Mouse (Mus musculus): ENCODE results near the gene Psmd2.

Gene Psmd2

DNA sequence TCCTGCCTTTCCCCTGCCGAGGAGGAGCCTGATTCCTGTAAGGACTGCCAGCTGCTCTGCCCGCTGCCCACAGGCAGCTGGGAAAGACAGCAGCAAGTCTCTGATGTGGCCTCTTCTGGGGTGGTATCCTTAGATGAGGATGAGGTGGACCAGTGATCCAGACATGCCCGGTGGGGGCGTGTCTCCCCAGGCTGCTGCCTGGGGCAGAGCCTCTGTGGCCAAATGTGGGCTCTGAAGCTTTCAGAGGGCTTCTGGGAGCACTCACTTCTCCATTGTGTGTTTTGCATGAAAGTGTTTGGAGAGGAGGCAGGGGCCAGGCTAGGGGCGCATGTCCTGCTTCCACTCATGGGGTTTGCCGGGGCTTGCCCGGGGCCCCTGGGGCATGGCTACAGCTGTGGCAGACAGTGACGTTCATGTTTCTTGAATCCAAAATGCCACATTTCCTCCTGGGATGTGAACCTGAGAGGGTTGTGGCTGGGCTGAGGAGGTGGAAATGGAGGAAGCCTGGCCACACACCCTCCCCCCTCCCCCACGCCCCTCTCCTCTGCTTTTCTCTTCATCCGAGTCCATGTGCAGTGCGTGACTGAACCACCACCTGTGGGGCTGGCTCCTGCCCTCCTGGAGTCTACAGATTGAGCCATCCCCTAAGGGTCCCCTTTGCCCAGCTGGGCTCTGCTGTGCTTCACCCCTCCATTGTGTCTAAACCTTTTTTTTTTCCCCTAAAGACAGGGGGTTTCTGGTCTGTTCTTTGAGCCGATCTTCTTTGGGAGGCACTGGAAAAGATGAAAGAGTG, 50.5 kb downstream of the Psmd2 start:
- WGBS: 31% methylated on average over 12 of the region's 12 CpGs

DNA sequence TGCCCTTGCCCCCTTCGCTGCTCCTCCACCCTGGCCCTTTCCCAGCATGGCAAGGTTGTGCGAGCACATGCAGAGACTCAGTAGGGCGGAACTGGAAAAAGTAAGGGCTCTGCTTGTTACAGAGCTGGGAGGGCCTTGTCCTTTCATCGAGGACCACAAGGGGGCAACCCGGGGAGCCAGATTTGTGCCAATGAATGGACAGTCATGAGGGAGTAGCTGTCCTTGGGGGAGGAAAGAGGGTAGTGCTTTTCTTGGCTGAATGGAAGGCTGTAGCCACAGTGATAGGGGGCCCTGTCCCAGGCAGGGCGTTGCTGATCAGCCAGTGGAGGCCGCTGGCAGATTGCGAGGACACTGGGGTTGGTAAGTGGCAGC, 51.1 kb downstream of the Psmd2 start:
- 16% methylated on average over 8 of the region's 8 CpGs for WGBS

DNA sequence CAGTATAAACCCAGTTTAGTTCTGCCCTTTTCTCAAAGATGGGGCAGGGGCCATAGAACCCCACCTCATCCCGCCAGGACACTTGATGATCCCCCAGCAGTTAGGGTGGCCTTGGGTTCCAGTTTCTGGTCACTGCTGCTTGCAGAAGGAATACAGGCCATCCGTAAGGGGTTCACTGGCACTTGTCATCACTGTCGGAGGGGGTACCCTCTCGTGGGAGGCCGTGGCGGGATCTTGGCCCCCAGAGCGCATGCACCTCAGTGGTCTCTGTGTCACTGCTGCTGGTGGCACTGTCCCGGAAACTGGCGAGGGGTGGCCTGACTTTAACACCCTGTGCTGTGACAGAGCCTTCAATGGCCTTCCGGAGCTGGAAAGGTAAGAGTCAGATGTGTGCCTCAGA, 51.6 kb downstream of the Psmd2 start:
- WGBS: 86% methylated on average over 10 of the region's 10 CpGs

DNA sequence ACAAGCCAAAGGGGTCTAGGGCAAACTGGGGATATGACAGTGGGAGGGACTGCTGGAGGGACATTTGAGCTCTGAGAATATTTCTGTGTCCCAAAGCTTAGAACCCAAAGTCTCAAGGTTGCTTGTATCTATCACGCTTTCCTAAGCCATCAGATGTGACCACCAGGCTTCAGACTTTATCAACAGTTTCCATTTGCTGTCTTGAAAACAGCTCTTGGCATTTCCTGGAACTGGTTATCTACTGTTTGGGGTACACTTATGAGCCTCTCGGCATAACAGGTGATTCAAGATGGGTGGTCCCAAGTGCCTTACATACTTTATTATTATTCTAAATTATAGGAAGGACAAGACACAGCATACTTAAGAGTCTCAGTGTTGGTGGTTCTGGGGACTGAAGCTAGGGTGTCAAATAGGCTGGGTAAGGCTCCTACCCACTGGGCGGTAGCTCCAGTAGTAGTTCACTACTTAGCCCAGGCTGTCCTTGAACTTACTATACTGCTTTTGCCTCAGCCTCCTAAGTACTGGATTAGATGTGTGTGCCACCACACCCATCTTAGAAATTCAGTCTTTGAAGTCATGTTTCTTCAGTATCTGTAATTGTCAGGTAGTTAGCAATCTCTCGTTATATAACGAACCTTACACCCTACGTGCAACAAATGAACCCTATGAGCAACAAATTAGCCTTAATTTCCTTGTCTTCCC, 52.4 kb downstream of the Psmd2 start:
- WGBS: 63% methylated on average over 6 of the region's 6 CpGs

DNA sequence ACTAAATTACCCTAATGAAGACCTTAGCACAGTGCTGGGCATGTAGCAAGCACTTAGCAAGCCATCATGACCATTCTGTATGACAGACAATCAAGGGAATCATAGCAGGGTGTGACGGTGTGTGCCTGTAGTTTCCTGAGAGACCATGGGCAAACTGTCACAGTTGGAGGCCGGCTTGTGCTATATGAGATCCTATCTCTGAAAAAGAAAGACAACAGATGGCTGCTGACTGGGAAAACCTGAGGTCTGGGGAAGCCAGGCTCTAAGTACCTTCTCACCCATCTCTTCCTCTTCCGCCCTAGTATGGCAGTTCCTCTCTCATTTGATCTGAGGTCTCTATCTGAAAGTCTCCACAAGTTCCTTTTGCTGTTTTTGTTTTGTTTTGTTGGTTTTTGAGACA, 54.3 kb downstream of the Psmd2 start:
- 50% methylated on average over 3 of the region's 3 CpGs for WGBS

DNA sequence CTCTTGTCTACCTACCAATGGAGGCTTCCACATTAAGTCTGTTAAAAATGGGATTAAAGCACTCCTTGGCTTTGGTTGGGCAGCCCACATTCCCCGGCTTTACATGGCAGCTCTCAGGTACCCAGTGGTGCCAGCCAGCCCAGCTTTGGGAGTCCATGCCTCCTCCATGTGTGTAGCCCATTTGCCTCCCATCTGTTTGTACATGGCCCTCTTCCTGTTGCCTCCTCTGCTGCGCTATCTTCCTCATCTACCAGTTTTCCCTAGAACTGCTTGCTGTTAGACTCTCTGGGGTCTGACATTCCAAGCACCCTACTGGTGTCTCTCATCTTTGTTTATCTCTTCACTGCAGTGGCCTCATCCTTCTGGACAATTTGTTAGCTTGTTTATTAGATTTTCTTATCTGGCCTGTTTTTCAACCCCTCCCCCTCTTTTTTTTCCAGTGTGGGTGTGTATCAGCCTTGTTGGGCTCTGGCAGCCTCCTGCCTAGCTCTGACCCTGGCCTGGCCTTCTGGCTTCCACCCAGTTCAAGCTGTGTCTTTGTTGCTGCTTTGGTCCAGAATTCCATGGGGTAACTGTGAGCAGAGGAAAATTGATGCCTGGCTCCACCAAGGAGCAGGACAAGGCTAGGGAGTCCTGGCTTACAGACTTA, 55.1 kb downstream of the Psmd2 start:
- WGBS: 65% methylated on average over 2 of the region's 2 CpGs

DNA sequence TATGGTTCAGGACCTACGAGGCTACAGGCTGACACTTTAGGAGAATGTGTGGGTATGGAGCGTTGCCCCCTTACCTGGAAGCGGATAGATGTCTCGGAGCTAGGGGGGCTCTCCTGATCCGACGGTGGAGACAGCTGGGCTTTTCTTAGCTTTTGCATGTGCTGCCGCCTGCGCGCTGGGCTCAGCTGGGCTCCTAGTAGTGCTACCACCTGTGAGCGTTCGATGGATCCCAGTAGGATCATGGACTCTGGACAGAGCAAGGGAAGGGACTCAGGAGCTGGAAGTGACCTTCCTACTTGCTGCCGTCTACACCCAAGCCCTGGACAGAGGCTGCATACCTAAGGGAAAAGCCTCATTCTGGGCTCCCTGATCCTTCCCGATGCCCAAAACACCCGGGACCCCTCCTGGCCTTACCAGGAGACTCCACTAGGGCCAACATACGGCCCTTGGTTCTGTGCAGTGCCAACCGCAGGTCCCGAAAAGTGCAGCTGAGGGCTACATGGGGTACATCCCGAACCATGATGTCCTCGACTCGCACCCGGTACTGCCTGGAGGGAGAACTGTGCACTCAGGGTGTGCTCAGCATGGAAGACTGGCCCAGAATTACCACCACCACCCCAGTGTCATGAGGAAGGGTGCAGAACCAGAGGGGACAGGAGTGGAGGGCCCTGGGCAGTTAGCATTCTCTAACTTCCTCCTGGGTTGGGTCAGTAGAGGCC, 56.9 kb downstream of the Psmd2 start:
- WGBS: 80% methylated on average over 21 of the region's 21 CpGs

DNA sequence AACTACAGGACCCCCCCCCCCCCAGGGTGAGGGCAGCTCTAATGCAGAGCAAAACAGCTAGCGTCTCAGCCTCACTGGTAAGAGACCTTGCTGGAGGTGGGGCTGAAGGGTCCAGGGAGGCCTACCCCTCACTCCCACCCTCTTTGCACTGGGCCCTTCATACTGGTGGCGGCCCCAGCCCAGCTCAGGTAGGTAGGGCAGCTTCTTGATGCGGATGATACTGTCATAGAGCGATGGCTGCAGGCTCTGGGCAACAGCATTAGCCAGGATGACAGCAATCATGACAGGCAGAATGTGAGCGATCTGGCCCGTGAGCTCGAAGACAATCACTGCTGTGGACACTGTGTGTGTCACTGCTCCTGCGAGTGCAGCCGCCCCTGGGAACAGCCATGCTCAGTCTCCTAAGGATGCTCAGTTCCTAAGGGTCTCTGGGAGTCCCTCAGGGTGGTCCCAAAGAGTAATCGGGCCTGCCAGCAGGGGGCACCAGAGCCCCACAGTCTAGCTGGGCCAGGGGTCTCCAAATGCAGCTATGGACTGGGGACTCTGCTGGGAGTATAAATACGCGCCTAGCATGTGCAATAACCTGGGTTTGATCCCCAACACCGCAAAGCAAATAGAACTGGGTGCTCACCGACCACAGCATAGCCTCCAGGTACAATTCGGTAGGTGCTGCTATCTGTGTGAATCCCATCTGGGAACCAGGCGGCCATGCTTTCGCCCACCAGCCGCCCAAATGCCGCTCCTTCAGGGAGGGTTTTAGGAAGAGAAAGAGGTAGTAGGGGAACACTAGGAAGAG, 57.7 kb downstream of the Psmd2 start:
- WGBS: 71% methylated on average over 19 of the region's 19 CpGs

DNA sequence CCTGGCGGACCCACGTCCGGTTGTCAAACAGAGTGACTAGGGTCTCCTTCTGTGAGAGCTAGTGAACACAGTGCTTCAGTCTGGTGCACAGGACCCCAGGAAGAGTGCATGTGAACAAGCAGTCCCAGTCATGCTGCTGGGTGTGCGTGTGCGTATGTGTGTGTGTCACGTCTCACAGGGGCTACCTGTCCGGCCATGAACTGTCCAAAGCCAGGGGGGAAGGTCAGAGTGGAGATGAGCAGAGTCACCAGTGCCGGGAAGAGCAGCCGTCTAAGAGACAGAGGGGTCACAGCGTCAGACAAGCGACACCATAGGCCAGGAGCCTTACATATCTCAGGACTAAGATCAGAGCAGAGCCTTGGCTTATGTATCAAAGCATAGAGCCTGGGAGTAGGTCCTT, 58.9 kb downstream of the Psmd2 start:
- WGBS: 92% methylated on average over 11 of the region's 11 CpGs

DNA sequence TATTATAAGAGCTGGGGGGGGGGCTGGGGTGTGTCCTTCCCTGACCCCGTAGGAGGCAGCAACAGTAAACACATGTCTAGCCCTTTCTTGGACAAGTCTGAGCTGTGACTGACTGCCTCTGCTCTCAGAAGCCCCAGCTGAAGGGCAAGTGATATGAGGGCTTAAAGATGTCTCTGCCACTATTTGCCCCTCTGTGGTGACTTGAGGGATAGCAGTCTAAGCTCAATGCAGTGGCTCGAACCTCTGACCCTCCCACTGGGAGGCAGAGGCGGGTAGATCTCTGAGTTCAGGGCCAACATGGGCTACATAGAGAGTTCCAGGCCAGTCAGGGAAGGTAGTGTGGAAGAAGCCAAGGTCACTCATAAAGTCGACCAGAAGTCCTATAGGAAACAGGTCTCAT, 59.4 kb downstream of the Psmd2 start:
- WGBS: 69% methylated on average over 4 of the region's 4 CpGs

DNA sequence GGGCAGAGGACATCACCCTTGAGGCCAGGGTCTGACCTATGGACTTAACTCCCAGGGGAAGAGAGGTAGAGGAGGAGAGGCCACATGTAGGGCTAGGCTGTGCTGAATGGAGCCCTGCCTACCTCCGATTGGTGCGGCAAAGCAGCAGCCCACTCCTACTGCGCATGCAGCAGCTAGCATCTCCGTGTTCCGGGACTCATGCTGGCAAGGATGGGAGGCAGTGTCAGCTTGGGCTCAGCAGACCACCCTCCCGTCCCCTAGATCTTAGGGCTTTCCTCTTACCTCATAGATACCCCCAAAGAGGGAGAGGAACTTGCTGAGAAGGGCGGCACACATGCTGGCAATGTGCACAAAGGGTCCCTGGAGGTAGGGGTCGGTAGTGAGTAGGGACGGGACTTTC, 60.7 kb downstream of the Psmd2 start:
- 70% methylated on average over 9 of the region's 9 CpGs for WGBS

DNA sequence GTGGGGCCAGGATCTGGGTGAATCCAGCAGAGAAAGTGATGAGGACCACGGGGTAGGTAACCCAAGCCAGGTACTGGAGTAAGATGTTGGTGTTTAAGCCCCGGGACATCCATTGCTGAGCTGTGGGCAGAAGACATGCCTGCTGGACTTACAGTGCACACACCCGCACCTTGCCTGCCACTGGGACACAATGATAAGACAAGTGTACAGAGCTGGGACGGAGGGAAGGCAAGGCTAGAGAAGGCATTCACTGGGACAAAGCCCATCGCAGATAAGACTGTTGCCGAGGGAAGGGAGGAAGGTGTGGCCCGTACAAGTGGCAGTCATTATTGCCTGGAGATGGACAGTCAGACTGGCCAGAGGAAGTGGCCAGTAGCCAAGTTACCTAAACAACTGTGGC, 61.4 kb downstream of the Psmd2 start:
- whole genome bisulfite sequencing: 82% methylated on average over 7 of the region's 7 CpGs
